Mouse (Mus musculus): ENCODE measurements around the gene Frmd4b. TPM values are rescaled to one million over a fixed set of nuclear protein-coding genes. Genes with fewer than 3 reads are reported as not detected.

Frmd4b gene
- polyA plus RNA-seq, 1 experiment from 2014 or later, result 12.1 TPM

GRCm38 (mm10) chr6:97610051-97610450, 7.3 kb downstream of the Frmd4b start:
- Histone ChIP-seq H3K27me3 (0 out of 2 replicates have a peak, but pooled peaks cover 2% of the 10 kb centered on the region), H3K27ac (no peak overlapping the region), H3K4me2 (no peak overlapping the region), H3K4me3 (no peak overlapping the region), H3K4me1 (replicated peaks) (no peaks in the 10 kb centered on the region), H3K36me3 (no peaks in the 10 kb centered on the region), H3K9me3 (replicated peaks) (no peaks in the 10 kb centered on the region), H3K9ac (no peak overlapping the region)
- no peak for ATAC-seq (replicated peaks; ENCODE audit: insufficient number of reproducible peaks, insufficient read depth, low FRiP score, low read depth)
- WGBS, result 87% methylated on average over 2 of the region's 2 CpGs

DNA sequence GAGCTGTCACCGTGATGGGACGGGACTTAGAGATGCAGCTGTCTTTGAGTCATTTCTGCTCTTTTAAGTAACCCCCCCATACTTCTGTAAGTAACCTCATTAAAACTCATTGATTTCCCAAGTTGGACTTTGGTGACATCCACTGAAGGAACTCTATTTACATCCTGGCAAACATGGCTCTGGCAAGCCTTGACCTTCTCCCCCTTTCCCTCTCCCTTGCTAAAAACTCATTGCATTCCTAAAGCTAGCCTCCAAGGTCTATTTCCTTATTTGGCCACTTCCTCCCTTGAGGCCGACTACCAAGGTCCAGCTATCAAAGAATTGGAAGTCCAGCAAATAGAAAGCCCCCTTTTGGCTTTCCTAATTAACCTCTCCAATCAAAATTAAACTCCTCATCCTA, 9.7 kb downstream of the Frmd4b start:
- H3K27ac ChIP-seq, result no peak overlapping the region
- ATAC-seq (replicated peaks; ENCODE audit: insufficient number of reproducible peaks, insufficient read depth, low FRiP score, low read depth), result no peak
- WGBS, result 46% methylated on average over 3 of the region's 3 CpGs
- H3K4me1 ChIP-seq (replicated peaks), result no peaks in the 10 kb centered on the region
- no peak overlapping the region for H3K9ac ChIP-seq
- H3K36me3 ChIP-seq, result no peaks in the 10 kb centered on the region
- no peaks in the 10 kb centered on the region for H3K27me3 ChIP-seq
- H3K9me3 ChIP-seq (replicated peaks), result no peaks in the 10 kb centered on the region
- no peak overlapping the region for H3K4me2 ChIP-seq
- no peak overlapping the region for H3K4me3 ChIP-seq

- H3K4me2 ChIP-seq, result no peak overlapping the region
- H3K9ac ChIP-seq, result no peak overlapping the region
- no peak overlapping the region for H3K27ac ChIP-seq
- WGBS, result 58% methylated on average over 3 of the region's 3 CpGs
- no peaks in the 10 kb centered on the region for H3K36me3 ChIP-seq
- no peaks in the 10 kb centered on the region for H3K27me3 ChIP-seq
- no peak overlapping the region for H3K4me3 ChIP-seq
- no peaks in the 10 kb centered on the region for H3K9me3 ChIP-seq (replicated peaks)
- no peak for ATAC-seq (replicated peaks; ENCODE audit: insufficient number of reproducible peaks, insufficient read depth, low FRiP score, low read depth)
- H3K4me1 ChIP-seq (replicated peaks), result no peaks in the 10 kb centered on the region
These were observed 22.1 kb downstream of the Frmd4b start for GRCm38 (mm10) chr6:97595218-97595617.

DNA sequence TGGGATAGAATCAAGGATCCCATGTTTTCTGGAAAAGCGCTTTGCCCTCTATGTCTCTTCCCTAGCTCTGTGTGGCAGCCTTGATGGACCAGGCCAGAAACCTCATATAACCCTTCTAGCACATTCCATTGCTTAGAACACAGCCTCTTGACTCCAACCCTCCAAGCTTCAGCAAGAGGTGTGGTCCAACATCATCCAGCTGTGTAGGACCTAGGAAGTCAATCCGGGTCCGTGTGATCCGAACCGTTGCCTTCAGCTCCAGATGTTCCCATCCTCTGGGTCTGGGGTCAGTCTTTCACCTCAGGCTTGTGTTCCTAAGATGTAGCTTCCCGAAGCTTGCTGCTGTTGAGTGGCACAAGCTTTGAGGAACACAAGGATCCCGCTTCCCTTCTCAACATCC, 22.8 kb downstream of the Frmd4b start:
- H3K4me1 ChIP-seq (replicated peaks), result no peaks in the 10 kb centered on the region
- H3K27me3 ChIP-seq, result no peaks in the 10 kb centered on the region
- H3K4me3 ChIP-seq, result no peak overlapping the region
- no peak overlapping the region for H3K27ac ChIP-seq
- ATAC-seq (replicated peaks; ENCODE audit: insufficient number of reproducible peaks, insufficient read depth, low FRiP score, low read depth), result no peak
- WGBS, result 84% methylated on average over 7 of the region's 7 CpGs
- no peaks in the 10 kb centered on the region for H3K36me3 ChIP-seq
- H3K9me3 ChIP-seq (replicated peaks), result no peaks in the 10 kb centered on the region
- no peak overlapping the region for H3K4me2 ChIP-seq
- H3K9ac ChIP-seq, result no peak overlapping the region

- Histone ChIP-seq H3K27me3 (no peaks in the 10 kb centered on the region), H3K9ac (no peak overlapping the region), H3K4me2 (no peak overlapping the region), H3K27ac (no peak overlapping the region), H3K4me3 (no peak overlapping the region), H3K9me3 (replicated peaks) (no peaks in the 10 kb centered on the region), H3K36me3 (no peaks in the 10 kb centered on the region), H3K4me1 (replicated peaks) (no peaks in the 10 kb centered on the region)
- WGBS, result 76% methylated on average over 5 of the region's 5 CpGs
- no peak for ATAC-seq (replicated peaks; ENCODE audit: insufficient number of reproducible peaks, insufficient read depth, low FRiP score, low read depth)
These were observed 27.1 kb downstream of the Frmd4b start for GRCm38 (mm10) chr6:97590230-97590629.

DNA sequence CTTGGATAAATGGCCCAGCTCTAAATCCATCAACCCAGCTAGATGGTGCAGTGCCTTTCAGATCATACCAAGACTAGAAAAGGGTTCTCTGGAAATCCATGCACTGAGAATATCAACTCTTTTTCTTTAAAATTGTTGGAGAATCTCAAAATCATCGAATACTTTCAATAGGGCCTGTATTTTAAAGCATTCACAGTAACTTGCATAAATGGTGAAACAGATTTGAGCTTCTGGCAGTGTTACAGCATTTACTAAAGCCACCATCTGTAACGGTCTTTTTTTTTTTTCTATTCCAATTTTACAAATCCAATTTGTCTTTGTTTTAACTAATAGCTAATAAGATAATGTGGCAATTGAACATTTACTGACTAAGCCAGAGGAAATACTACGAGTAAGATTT, 27.8 kb downstream of the Frmd4b start:
- Histone ChIP-seq H3K4me1 (replicated peaks) (no peaks in the 10 kb centered on the region), H3K27ac (no peak overlapping the region), H3K4me3 (no peak overlapping the region), H3K9me3 (replicated peaks) (no peaks in the 10 kb centered on the region), H3K9ac (no peak overlapping the region), H3K36me3 (no peaks in the 10 kb centered on the region), H3K27me3 (no peaks in the 10 kb centered on the region), H3K4me2 (no peak overlapping the region)
- ATAC-seq (replicated peaks; ENCODE audit: insufficient number of reproducible peaks, insufficient read depth, low FRiP score, low read depth), result no peak
- WGBS, result 80% methylated on average over 3 of the region's 3 CpGs

GRCm38 (mm10) chr6:97589031-97589430, 28.3 kb downstream of the Frmd4b start:
- 82% methylated on average over 7 of the region's 7 CpGs for WGBS
- ATAC-seq (replicated peaks; ENCODE audit: insufficient number of reproducible peaks, insufficient read depth, low FRiP score, low read depth), result no peak
- H3K4me3 ChIP-seq, result no peak overlapping the region
- H3K4me2 ChIP-seq, result no peak overlapping the region
- no peaks in the 10 kb centered on the region for H3K27me3 ChIP-seq
- no peak overlapping the region for H3K9ac ChIP-seq
- H3K27ac ChIP-seq, result no peak overlapping the region
- H3K36me3 ChIP-seq, result no peaks in the 10 kb centered on the region
- H3K4me1 ChIP-seq (replicated peaks), result no peaks in the 10 kb centered on the region
- no peaks in the 10 kb centered on the region for H3K9me3 ChIP-seq (replicated peaks)

- no peak overlapping the region for H3K9ac ChIP-seq
- no peaks in the 10 kb centered on the region for H3K27me3 ChIP-seq
- ATAC-seq (replicated peaks; ENCODE audit: insufficient number of reproducible peaks, insufficient read depth, low FRiP score, low read depth), result 0 out of 2 replicates have a peak, but pooled peaks have one; percentile 27
- no peak overlapping the region for H3K4me2 ChIP-seq
- H3K4me1 ChIP-seq (replicated peaks), result no peaks in the 10 kb centered on the region
- no peak overlapping the region for H3K4me3 ChIP-seq
- no peak overlapping the region for H3K27ac ChIP-seq
- H3K36me3 ChIP-seq, result no peaks in the 10 kb centered on the region
- no peaks in the 10 kb centered on the region for H3K9me3 ChIP-seq (replicated peaks)
These were observed 30.7 kb downstream of the Frmd4b start for GRCm38 (mm10) chr6:97586606-97587005.

GRCm38 (mm10) chr6:97586024-97586423, 31.3 kb downstream of the Frmd4b start:
- H3K36me3 ChIP-seq, result no peaks in the 10 kb centered on the region
- no peak for ATAC-seq (replicated peaks; ENCODE audit: insufficient number of reproducible peaks, insufficient read depth, low FRiP score, low read depth)
- no peak overlapping the region for H3K9ac ChIP-seq
- no peaks in the 10 kb centered on the region for H3K4me1 ChIP-seq (replicated peaks)
- H3K4me2 ChIP-seq, result no peak overlapping the region
- H3K27me3 ChIP-seq, result no peaks in the 10 kb centered on the region
- no peaks in the 10 kb centered on the region for H3K9me3 ChIP-seq (replicated peaks)
- no peak overlapping the region for H3K27ac ChIP-seq
- H3K4me3 ChIP-seq, result no peak overlapping the region
- WGBS, result 49% methylated on average over 8 of the region's 8 CpGs

GRCm38 (mm10) chr6:97582748-97583147, 34.6 kb downstream of the Frmd4b start:
- no peaks in the 10 kb centered on the region for H3K4me1 ChIP-seq (replicated peaks)
- H3K4me2 ChIP-seq, result no peak overlapping the region
- WGBS, result 37% methylated on average over 8 of the region's 8 CpGs
- no peak overlapping the region for H3K4me3 ChIP-seq
- no peak overlapping the region for H3K9ac ChIP-seq
- no peaks in the 10 kb centered on the region for H3K27me3 ChIP-seq
- H3K27ac ChIP-seq, result no peak overlapping the region
- no peaks in the 10 kb centered on the region for H3K36me3 ChIP-seq
- no peak for ATAC-seq (replicated peaks; ENCODE audit: insufficient number of reproducible peaks, insufficient read depth, low FRiP score, low read depth)
- no peaks in the 10 kb centered on the region for H3K9me3 ChIP-seq (replicated peaks)

DNA sequence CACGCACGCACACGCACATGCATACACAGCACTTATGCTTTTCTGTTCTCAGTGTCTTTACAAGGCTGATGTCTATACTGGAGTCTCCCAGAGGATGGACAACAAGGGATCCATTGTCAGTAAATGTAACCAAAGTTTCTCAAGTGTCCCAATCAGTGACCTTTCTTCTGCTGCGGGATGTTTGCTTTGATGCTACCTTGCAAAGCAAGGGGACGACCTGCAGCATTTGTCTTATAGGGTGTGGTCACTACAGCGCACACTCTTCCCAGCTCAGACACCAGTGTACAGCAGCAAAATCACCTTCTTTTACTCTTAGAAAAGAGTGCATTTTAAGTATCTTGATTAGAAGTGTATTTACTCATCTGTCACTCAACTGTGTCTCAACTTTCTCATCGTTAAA, 35.4 kb downstream of the Frmd4b start:
- no peaks in the 10 kb centered on the region for H3K36me3 ChIP-seq
- no peak overlapping the region for H3K27ac ChIP-seq
- no peaks in the 10 kb centered on the region; the same call in 1 of the 2 replicates for H3K4me1 ChIP-seq (replicated peaks)
- no peak overlapping the region for H3K4me2 ChIP-seq
- H3K27me3 ChIP-seq, result no peaks in the 10 kb centered on the region
- H3K4me3 ChIP-seq, result no peak overlapping the region
- no peak overlapping the region for H3K9ac ChIP-seq
- ATAC-seq (replicated peaks; ENCODE audit: insufficient number of reproducible peaks, insufficient read depth, low FRiP score, low read depth), result no peak
- 84% methylated on average over 7 of the region's 7 CpGs for WGBS
- H3K9me3 ChIP-seq (replicated peaks), result no peaks in the 10 kb centered on the region

DNA sequence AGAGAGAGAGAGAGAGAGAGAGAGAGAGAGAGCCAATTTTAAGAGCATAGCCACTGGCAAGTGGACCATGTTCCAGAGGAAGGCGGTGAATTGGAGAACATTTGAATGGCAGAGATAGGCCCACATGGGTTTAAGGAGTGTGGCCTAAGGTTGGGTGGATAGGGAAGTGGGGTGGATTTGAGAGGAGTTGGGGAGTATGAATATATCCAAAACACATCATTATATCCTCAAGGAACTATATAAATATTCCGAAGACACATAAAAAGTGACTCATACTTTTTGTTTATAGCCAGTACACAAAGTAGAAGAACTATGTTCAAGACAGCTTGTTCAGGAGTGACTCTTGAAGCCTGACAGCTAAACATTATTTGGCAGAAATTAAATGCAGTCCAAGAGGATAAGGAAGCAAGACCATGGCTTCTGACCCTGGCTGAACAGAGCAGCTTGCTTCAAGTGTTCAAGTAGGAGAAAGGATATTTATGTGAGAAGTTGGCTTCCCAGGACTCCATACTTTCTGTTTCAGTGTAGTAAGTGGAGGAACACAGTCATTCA, 36.8 kb downstream of the Frmd4b start:
- no peak for ATAC-seq (replicated peaks; ENCODE audit: insufficient number of reproducible peaks, insufficient read depth, low FRiP score, low read depth)
- Histone ChIP-seq H3K9me3 (replicated peaks) (no peaks in the 10 kb centered on the region), H3K4me3 (no peak overlapping the region), H3K9ac (no peak overlapping the region), H3K4me1 (replicated peaks) (no peaks in the 10 kb centered on the region; the same call in 1 of the 2 replicates), H3K27ac (no peak overlapping the region), H3K4me2 (no peak overlapping the region), H3K36me3 (no peaks in the 10 kb centered on the region), H3K27me3 (no peaks in the 10 kb centered on the region)
- 89% methylated on average over 2 of the region's 2 CpGs for WGBS
